Mouse (Mus musculus) c-Kit-positive CD71-positive TER-119-positive erythroid progenitor cells, embryonic 14.5 days (primary cell): ENCODE measurements around the gene Hp1bp3.

Experiments used
- DNase-seq: peaks from one replicate; pipeline ENCODE4 v3.0.0-alpha.2; 2013; ENCODE audit warnings: low spot score

Hp1bp3 gene

GRCm38 (mm10) chr4:138222396-138222795 lies 6.3 kb downstream of the Hp1bp3 start:
- DNase-seq = no peak

GRCm38 (mm10) chr4:138223623-138224022 lies 7.5 kb downstream of the Hp1bp3 start:
- no peak for DNase-seq

GRCm38 (mm10) chr4:138246756-138247665 lies 30.9 kb downstream of the Hp1bp3 start:
- no peak for DNase-seq

GRCm38 (mm10) chr4:138250088-138250960 lies 34.2 kb downstream of the Hp1bp3 start, which contains the start of the genes Sh2d5 and Kif17:
Sh2d5 (plus strand) TSS chr4:138250403.
Kif17 (plus strand) TSS chr4:138250435.
- DNase-seq = peak; percentile 58

GRCm38 (mm10) chr4:138251819-138252218 lies 35.7 kb downstream of the Hp1bp3 start:
- DNase-seq = no peak

GRCm38 (mm10) chr4:138252231-138252630 lies 36.1 kb downstream of the Hp1bp3 start:
- DNase-seq = no peak

GRCm38 (mm10) chr4:138257116-138257687 lies 41.1 kb downstream of the Hp1bp3 start:
- no peak for DNase-seq

GRCm38 (mm10) chr4:138258663-138259062 lies 42.6 kb downstream of the Hp1bp3 start:
- no peak for DNase-seq

GRCm38 (mm10) chr4:138259482-138259881 lies 43.4 kb downstream of the Hp1bp3 start:
- no peak for DNase-seq

- peak; percentile 53 for DNase-seq
These were observed 46.0 kb downstream of the Hp1bp3 start for GRCm38 (mm10) chr4:138261843-138262681.

GRCm38 (mm10) chr4:138267869-138268268 lies 51.8 kb downstream of the Hp1bp3 start:
- DNase-seq = no peak

GRCm38 (mm10) chr4:138272011-138272997 lies 56.2 kb downstream of the Hp1bp3 start:
- no peak for DNase-seq

- no peak for DNase-seq
These were observed 62.2 kb downstream of the Hp1bp3 start for GRCm38 (mm10) chr4:138278346-138278745.

GRCm38 (mm10) chr4:138282834-138283233 lies 66.7 kb downstream of the Hp1bp3 start:
- DNase-seq = peak; percentile 85

- DNase-seq = no peak
These were observed 70.3 kb downstream of the Hp1bp3 start for GRCm38 (mm10) chr4:138286411-138286810.

GRCm38 (mm10) chr4:138288691-138289090 lies 72.6 kb downstream of the Hp1bp3 start:
- no peak for DNase-seq

- DNase-seq = no peak
These were observed 75.9 kb downstream of the Hp1bp3 start for GRCm38 (mm10) chr4:138292028-138292427.

- DNase-seq = no peak
These were observed 77.3 kb downstream of the Hp1bp3 start for GRCm38 (mm10) chr4:138293261-138293948.

- no peak for DNase-seq
These were observed 78.0 kb downstream of the Hp1bp3 start for GRCm38 (mm10) chr4:138293949-138294550.
